Mouse (Mus musculus) spleen, postnatal 36 days (tissue): ENCODE results near the gene Rgsl1.

Source experiments
- DNase-seq, 2 experiments: peaks; one replicate each; pipeline ENCODE4 v3.0.0; 2022; ENCODE audit warnings: low spot score in 2 of 2, mixed read lengths in 1 of 2

The Rgsl1 gene

DNA sequence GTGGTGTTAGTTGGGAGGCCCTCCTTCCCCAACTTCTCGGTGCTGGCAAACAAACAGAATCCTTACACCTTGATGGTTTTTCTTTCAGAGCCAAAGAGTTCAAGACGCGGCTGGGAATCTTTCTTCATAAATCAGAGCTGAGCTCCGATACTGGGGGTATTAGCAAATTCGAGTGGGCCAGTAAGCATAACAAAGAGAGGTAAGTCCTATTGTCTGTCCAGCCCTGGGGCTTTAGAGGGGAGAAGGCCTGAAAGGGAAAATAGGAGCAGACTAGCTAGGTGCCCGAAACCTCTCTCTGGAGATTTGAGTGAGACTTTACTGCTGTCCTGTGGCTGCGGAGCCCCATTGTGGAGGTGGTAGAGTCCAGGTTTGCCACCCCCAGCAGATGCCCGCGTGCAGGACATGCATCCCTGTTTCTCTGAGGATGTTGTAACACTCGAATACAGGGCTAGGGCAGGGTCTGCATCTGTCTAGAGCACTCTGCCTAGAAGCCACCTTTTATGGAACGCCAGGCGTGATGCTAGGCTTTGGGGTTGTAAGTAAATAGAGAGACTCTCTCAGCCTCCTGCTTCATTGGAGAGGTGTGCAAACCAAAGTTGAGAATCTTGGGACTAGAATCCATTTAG is 103.1 kb downstream of the Rgsl1 start:
- DNase-seq: no peak

DNA sequence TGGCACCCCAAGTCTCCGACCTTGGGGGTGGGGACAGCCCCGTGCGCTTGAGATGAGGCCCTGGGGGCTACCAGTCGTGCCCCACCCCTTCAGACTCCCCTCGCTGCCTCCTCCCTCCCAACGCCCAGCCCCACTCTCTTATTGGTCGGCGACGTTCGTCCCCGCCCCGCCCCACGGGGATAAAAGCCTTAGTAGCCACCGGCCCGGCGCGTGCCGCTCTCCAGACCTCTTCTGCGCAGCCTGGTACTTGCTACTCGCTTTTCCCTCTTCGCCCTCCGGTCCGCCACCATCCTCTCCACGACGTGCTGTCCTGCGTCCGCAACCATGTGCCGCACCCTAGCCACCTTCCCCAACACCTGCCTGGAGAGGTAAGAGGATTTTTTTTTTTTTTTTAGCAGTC is 103.8 kb downstream of the Rgsl1 start, which contains the start of gene Rgs16:
Rgs16 (plus strand) TSS at position 205 of the 400 bp plus-strand sequence.
- DNase-seq: peak; percentile 80 to 81

DNA sequence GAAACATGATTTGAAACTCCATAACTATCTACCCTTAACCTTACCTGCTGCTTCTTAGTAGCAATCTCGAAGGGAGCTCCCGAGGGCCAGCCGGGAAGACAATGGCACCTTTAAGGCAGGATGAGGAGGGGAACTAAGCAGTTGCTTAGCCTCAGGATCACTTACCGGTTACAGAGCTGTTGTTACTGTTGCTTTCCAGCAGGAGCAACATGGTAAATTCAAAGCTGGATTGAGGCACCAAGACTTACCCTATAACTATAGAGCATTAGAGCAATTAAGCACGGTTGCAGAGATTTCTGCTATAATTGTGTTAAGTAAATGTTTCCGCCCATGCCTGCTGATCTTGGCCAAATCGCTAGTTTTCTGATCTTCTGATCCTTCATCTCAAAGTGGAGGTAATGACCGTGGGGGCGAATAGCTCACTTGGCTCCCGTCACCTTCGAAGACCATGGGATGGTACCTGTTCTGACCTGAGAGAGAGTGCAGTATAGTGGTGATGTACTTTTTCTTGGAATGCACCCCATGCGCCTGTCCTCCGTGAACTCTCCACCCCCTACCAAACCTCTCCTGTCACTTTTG is 104.4 kb downstream of the Rgsl1 start:
- no peak for DNase-seq

DNA sequence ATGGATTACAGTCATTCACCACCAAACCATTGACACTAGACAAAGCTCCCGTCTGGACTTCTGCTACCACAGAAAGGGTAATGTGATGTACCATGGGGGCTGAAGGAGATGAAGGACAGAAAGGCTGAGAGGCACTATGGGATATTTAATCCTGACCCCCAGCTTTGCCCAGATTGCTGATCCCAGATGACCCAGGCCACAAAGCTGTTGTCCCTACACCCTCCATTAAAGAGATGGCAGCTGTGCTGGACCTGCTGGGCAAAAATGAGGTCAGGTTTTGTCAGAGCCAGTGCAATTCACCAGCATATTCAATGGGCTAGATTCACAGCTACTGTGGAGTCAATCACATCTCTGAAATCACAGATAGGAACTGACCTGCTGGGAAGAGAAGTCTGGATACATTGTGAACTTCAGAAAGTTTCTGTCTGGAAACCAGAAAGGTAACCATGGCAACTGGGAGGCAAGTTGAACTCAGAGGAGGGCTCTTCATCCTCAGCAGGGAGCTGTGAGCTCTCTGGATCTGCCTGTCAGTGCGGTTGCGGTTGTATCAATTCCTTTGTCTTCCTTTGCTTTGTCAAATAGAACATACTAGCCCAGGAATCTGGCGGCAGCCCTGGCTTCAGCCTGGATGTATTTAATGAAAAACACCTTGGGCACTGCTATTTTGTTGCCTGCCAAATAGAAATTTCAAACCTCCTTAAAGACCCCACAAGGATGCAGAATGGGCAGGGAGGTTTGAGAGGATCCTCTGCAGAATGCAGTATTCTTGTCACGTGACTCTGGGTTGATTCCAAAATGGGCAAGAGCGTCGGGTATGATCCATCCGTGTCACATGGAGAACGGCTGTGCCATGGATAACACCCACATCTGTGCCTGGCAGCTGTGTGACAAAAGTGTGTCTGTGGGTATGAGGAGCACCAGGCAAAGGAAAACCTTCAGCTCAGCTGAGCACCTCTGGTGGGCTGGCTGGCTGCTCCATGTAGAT is 106.5 kb downstream of the Rgsl1 start:
- no peak for DNase-seq

DNA sequence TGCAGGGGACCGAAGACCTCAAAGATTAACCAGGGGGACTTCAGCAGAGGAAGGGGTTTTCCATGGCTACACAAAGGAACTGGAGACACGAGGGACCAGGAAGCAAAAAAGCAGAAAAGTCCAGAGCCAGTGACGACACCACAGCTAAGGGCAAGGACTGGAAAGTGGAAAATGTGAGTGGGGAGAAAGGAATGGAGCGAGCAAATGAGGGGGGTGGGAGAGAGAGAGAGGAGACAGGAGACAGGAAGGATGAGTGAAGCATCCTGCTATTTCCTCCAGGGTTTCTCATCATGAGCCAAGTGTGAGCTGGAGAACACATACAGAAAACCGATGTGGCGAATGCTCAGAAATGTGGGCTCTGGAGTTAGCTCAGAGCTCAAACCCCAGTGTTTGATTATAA is 107.8 kb downstream of the Rgsl1 start:
- DNase-seq: no peak

DNA sequence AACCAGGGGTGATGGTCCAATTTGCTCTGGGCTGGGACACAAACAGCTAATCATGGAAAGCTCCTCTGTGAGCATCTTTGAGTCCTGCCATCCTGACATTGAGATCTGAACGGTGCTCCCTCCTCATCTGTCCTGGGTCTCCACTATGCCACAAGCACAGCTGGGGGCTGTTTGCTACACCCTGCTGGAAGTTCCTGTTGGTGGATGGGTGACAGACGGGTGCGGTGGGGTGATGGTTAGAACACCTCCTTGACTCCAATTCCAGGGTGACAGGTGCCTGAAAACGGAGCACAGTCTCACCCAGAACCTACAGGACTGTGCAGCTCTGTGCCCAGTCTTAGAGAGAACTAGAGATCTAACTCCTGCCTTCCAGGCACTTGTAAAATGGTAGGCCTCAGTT is 109.1 kb downstream of the Rgsl1 start:
- DNase-seq: no peak

DNA sequence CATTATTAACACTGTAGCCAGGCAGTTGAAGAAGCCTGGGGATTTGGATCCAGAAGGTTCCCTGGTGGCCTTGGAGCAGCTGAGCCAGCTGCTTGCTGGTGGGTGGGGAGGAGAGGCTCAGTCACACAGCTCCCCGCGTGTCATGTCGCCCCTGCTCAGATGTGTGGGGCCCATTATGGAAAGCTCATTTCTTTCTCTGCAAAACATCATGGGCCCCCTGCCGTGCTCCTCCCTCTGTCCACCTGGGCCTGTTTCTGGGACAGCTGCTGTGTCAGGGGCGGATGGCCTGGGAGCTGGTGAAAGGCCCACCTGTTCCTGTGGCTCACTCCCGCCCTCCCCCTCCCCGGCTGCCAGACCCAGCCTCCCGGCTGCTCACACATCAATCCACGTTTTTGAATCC is 110.8 kb downstream of the Rgsl1 start:
- no peak for DNase-seq

DNA sequence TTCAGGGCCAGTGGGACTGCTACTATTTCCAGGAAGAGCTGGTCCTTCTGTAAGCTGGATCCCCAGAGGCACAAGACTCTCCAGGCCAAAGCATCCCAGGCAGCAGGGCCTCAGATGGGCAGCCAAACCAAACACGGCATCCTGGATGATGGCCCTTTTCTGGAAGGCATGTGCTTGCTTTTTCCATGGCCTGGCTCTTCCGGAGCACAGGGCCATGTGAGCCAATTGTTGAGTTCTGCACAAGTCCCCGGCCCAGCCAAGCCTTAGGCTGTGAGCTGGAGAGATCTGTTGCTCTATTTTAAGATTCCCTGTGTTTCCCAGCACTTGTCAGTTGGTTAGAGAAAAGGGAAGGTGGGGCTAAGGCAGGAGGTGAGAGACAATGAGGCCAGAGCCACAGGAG is 113.3 kb downstream of the Rgsl1 start:
- DNase-seq: no peak

DNA sequence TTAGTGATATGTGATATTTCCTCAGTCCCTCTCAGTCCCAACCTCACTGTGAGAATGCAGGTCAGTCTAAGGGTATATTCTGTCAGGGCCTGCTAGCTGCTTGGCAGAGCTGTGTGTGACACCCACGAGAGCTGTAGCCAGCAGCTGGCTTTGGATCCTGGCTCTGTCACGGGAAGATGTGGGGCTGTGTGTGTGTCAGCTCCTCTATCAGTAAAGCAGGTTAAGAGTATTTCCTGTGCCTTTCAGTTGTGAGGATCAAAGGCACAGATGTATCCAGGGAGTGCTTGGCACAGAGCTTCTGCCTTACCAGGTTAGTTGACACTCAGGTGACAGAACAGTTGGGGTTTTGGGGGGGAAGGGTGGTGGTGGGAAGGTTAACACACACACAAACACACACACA is 114.1 kb downstream of the Rgsl1 start:
- DNase-seq: no peak
